Mouse (Mus musculus) Patski (cell line): Measurements from ENCODE around the gene Nim1k. TPM values are rescaled to one million over a fixed set of nuclear protein-coding genes. Genes with fewer than 3 reads are reported as not detected.

ENCODE experiments used
- ATAC-seq: fragments of 100-300 bp; one replicate; pipeline ENCODE4 v1.8.0; 2021
- CTCF ChIA-PET: fragments of 350-600 bp; sonication (Branson Sonifier 250); formaldehyde crosslinking; loops from one replicate; lab custom pipeline; 2022; ENCODE audit warnings: inconsistent platforms; lab: Charles Lee
- POLR2A ChIA-PET: fragments of 350-600 bp; sonication (Branson Sonifier 250); formaldehyde crosslinking; loops from one replicate; lab custom pipeline; 2022; ENCODE audit warnings: antibody characterized with exemption, inconsistent platforms; lab: Charles Lee
- DNase-seq: peaks from one replicate; pipeline ENCODE4 v3.0.0-alpha.2; 2011; ENCODE audit warnings: low read depth, low spot score
- H3K27me3 ChIP-seq: fragments of 371-371 bp; one replicate; pipeline ENCODE4 v1.5.1; 2021
- CTCF ChIP-seq: fragments of 100-300 bp; IDR thresholded peaks from one replicate; pipeline ENCODE4 v1.5.1; 2021
- in situ Hi-C: fragments of 300-500 bp; cut with MboI; formaldehyde crosslinking; loops from 3 replicates; pipeline ENCODE4 v1.11.1; 2018; ENCODE audit warnings: low pct_unique_long_range_greater_than_20kb, mixed read lengths
- polyA plus RNA-seq: library from polyadenylated mRNA; unstranded; gene quantifications from one replicate; pipeline ENCODE4 v1.2.3, GENCODE M21; 2021

Gene Nim1k
- 2.9 TPM for polyA plus RNA-seq

- ATAC-seq = peak; percentile 95
- no peaks in the 10 kb centered on the region for H3K27me3 ChIP-seq
- CTCF ChIA-PET = no interaction called here
- in situ Hi-C loops = no loop called here
- no peak for TF ChIP-seq CTCF
- no peak for DNase-seq
- POLR2A ChIA-PET = no interaction called here
Observed at GRCm38 (mm10) chr13:119755681-119756471, at the start of gene Nim1k. Gene Nim1k, minus strand, starts transcription at chr13:119755882.

GRCm38 (mm10) chr13:119797656-119798055, 42.0 kb upstream of the Nim1k start:
- DNase-seq = no peak
- no peak for TF ChIP-seq CTCF
- in situ Hi-C loops = no loop called here
- H3K27me3 ChIP-seq = no peaks in the 10 kb centered on the region
- ATAC-seq = no peak
- ChIA-PET POLR2A (no interaction called here), CTCF (interaction anchor here (0.7 to 1.0 kb wide), 2 partner anchors 57 to 60 kb away, joined by 3 to 4 read pairs; no protein-coding TSS in a partner anchor)

GRCm38 (mm10) chr13:119792791-119793404, 37.2 kb upstream of the Nim1k start:
- DNase-seq (no peak), ATAC-seq (no peak)
- CTCF ChIA-PET = no interaction called here
- H3K27me3 ChIP-seq = no peaks in the 10 kb centered on the region
- no peak for TF ChIP-seq CTCF
- in situ Hi-C loops = loop anchor here (5.0 kb wide), 1 partner anchor 56 kb away; no protein-coding TSS in a partner anchor
- POLR2A ChIA-PET = no interaction called here

- CTCF ChIA-PET = no interaction called here
- in situ Hi-C loops = loop anchor here (5.0 kb wide), 1 partner anchor 54 kb away; no protein-coding TSS in a partner anchor
- no peak for TF ChIP-seq CTCF
- ATAC-seq (no peak), DNase-seq (no peak)
- no peaks in the 10 kb centered on the region for H3K27me3 ChIP-seq
- POLR2A ChIA-PET = no interaction called here
Observed at GRCm38 (mm10) chr13:119791580-119792135, 36.0 kb upstream of the Nim1k start.

GRCm38 (mm10) chr13:119790761-119791579, 35.3 kb upstream of the Nim1k start, which contains the start of gene Zfp131:
Gene Zfp131, minus strand, starts transcription at chr13:119790889.
- ATAC-seq = peak; percentile 97
- in situ Hi-C loops = loop anchor here (5.0 kb wide), 1 partner anchor 54 kb away; no protein-coding TSS in a partner anchor
- no peak for DNase-seq
- TF ChIP-seq CTCF = no peak
- CTCF ChIA-PET = no interaction called here
- H3K27me3 ChIP-seq = no peaks in the 10 kb centered on the region
- POLR2A ChIA-PET = interaction anchor here (0.9 to 1.2 kb wide), 2 partner anchors 13 to 100 kb away, joined by 3 to 4 read pairs; no protein-coding TSS in a partner anchor

GRCm38 (mm10) chr13:119789851-119790717, 34.4 kb upstream of the Nim1k start:
- ATAC-seq (peak; percentile 38), DNase-seq (no peak)
- ChIA-PET POLR2A (interaction anchor here (0.6 to 1.4 kb wide), 4 partner anchors 12 to 99 kb away, joined by 3 to 7 read pairs (median 4); no protein-coding TSS in a partner anchor), CTCF (interaction anchor here (1.4 kb wide), 1 partner anchor 105 kb away, joined by 3 read pairs; no protein-coding TSS in a partner anchor)
- no peak for TF ChIP-seq CTCF
- H3K27me3 ChIP-seq = no peaks in the 10 kb centered on the region
- in situ Hi-C loops = loop anchor here (5.0 kb wide), 1 partner anchor 53 kb away; no protein-coding TSS in a partner anchor

GRCm38 (mm10) chr13:119783581-119783980, 27.9 kb upstream of the Nim1k start:
- CTCF ChIA-PET = no interaction called here
- no peaks in the 10 kb centered on the region for H3K27me3 ChIP-seq
- no peak for ATAC-seq
- no peak for TF ChIP-seq CTCF
- DNase-seq = no peak
- in situ Hi-C loops = no loop called here
- POLR2A ChIA-PET = no interaction called here

- DNase-seq (no peak), ATAC-seq (no peak)
- in situ Hi-C loops = no loop called here
- ChIA-PET POLR2A (no interaction called here), CTCF (interaction anchor here (0.8 kb wide), 1 partner anchor 11 kb away, joined by 3 read pairs; no protein-coding TSS in a partner anchor)
- TF ChIP-seq CTCF = no peak
- no peaks in the 10 kb centered on the region for H3K27me3 ChIP-seq
Observed at GRCm38 (mm10) chr13:119768541-119768940, 12.9 kb upstream of the Nim1k start.

- POLR2A ChIA-PET = no interaction called here
- DNase-seq (no peak), ATAC-seq (no peak)
- H3K27me3 ChIP-seq = no peaks in the 10 kb centered on the region
- CTCF ChIA-PET = interaction anchor here (1.0 to 1.3 kb wide), 3 partner anchors 7 to 10 kb away, joined by 3 to 4 read pairs (median 3); no protein-coding TSS in a partner anchor
- in situ Hi-C loops = no loop called here
- no peak for TF ChIP-seq CTCF
Observed at GRCm38 (mm10) chr13:119766480-119766879, 10.8 kb upstream of the Nim1k start.
